Mouse (Mus musculus) megakaryocyte, embryonic 14.5 days (primary cell): ENCODE data around the gene Knstrn. TPM values are rescaled to one million over a fixed set of nuclear protein-coding genes. Genes with fewer than 3 reads are reported as not detected.

Experiments
- H3K27me3 ChIP-seq: replicated peaks from 2 replicates; pipeline ENCODE3; 2012; ENCODE audit warnings: inconsistent platforms
- H3K36me3 ChIP-seq: replicated peaks from 2 replicates; pipeline ENCODE3; 2012; ENCODE audit warnings: low read length, inconsistent platforms, mixed read lengths
- H3K4me1 ChIP-seq: 2 replicates; pipeline ENCODE4 v1.6.1; 2012; ENCODE audit warnings: inconsistent platforms
- H3K4me3 ChIP-seq: replicated peaks from 2 replicates; pipeline ENCODE3; 2012; ENCODE audit warnings: moderate library complexity, mild to moderate bottlenecking, inconsistent platforms
- H3K9me3 ChIP-seq: 2 replicates; pipeline ENCODE4 v1.6.1; 2012; ENCODE audit warnings: inconsistent platforms
- FLI1 ChIP-seq: IDR thresholded peaks from 2 replicates; pipeline ENCODE4 v1.6.1; 2012; ENCODE audit warnings: low read length, inconsistent platforms, mixed read lengths
- GATA1 ChIP-seq: IDR thresholded peaks from 3 replicates; pipeline ENCODE4 v1.6.1; 2012; ENCODE audit warnings: mixed read lengths, low read length, inconsistent platforms, borderline replicate concordance
- polyA plus RNA-seq: library from polyadenylated mRNA; stranded (reverse); fragments of >175 nt; gene quantifications from 2 replicates; pipeline ENCODE4 v1.2.3, GENCODE M21; 2012; ENCODE audit warnings: low replicate concordance; ENCODE audit not compliant: insufficient read depth

Knstrn gene
- 48.4 and 154 TPM in 2 replicates for polyA plus RNA-seq

GRCm38 (mm10) chr2:118813981-118814836 lies at the start of gene Knstrn:
TSS of gene Knstrn (plus strand) at chr2:118814003.
- Histone ChIP-seq H3K36me3 (peaks cover 33% of the 10 kb centered on the region), H3K4me3 (peak within 1 kb of the TSS; percentile 99), H3K9me3 (peaks cover 5% of the 10 kb centered on the region; the same call in 1 of the 2 replicates), H3K4me1 (peaks cover 48% of the 10 kb centered on the region), H3K27me3 (no peaks in the 10 kb centered on the region)
- TF ChIP-seq GATA1 (no peak), FLI1 (peak; percentile 54; the same call in 1 of the 2 replicates)

GRCm38 (mm10) chr2:118764094-118764831 lies 49.5 kb upstream of the Knstrn start:
- peaks cover 3% of the 10 kb centered on the region for H3K9me3 ChIP-seq
- H3K4me1 ChIP-seq: peaks cover 80% of the 10 kb centered on the region
- peaks cover 21% of the 10 kb centered on the region for H3K36me3 ChIP-seq
- peak overlapping the region; percentile 80 for H3K4me3 ChIP-seq
- TF ChIP-seq FLI1: no peak
- no peak for TF ChIP-seq GATA1
- H3K27me3 ChIP-seq: peaks cover 11% of the 10 kb centered on the region

GRCm38 (mm10) chr2:118764875-118765274 lies 48.9 kb upstream of the Knstrn start:
- peaks cover 19% of the 10 kb centered on the region for H3K36me3 ChIP-seq
- H3K4me3 ChIP-seq: no peak overlapping the region
- H3K4me1 ChIP-seq: peaks cover 74% of the 10 kb centered on the region
- peaks cover 14% of the 10 kb centered on the region for H3K27me3 ChIP-seq
- no peak for TF ChIP-seq FLI1
- no peak for TF ChIP-seq GATA1
- H3K9me3 ChIP-seq: peaks cover 5% of the 10 kb centered on the region

- Histone ChIP-seq H3K4me1 (peaks cover 59% of the 10 kb centered on the region), H3K27me3 (peaks cover 14% of the 10 kb centered on the region), H3K4me3 (no peak overlapping the region), H3K36me3 (peaks cover 5% of the 10 kb centered on the region), H3K9me3 (peaks cover 5% of the 10 kb centered on the region)
- no peak for TF ChIP-seq GATA1
- no peak for TF ChIP-seq FLI1
Measured at GRCm38 (mm10) chr2:118766041-118767033, 47.5 kb upstream of the Knstrn start.

GRCm38 (mm10) chr2:118772158-118772874 lies 41.5 kb upstream of the Knstrn start, which contains the start of gene Phgr1:
TSS of gene Phgr1 (plus strand) at chr2:118772769.
- Histone ChIP-seq H3K9me3 (peaks cover 5% of the 10 kb centered on the region), H3K27me3 (peaks cover 45% of the 10 kb centered on the region), H3K4me1 (peaks cover 16% of the 10 kb centered on the region), H3K36me3 (no peaks in the 10 kb centered on the region), H3K4me3 (no peak within 1 kb of the TSS)
- TF ChIP-seq GATA1: no peak
- no peak for TF ChIP-seq FLI1

GRCm38 (mm10) chr2:118774536-118774935 lies 39.3 kb upstream of the Knstrn start:
- H3K4me1 ChIP-seq: peaks cover 23% of the 10 kb centered on the region
- H3K27me3 ChIP-seq: peaks cover 45% of the 10 kb centered on the region
- TF ChIP-seq FLI1 (no peak), GATA1 (no peak)
- no peaks in the 10 kb centered on the region for H3K9me3 ChIP-seq
- H3K36me3 ChIP-seq: no peaks in the 10 kb centered on the region
- H3K4me3 ChIP-seq: no peak overlapping the region

- Histone ChIP-seq H3K9me3 (no peaks in the 10 kb centered on the region), H3K36me3 (no peaks in the 10 kb centered on the region), H3K4me1 (peaks cover 31% of the 10 kb centered on the region), H3K27me3 (peaks cover 47% of the 10 kb centered on the region), H3K4me3 (no peak overlapping the region)
- no peak for TF ChIP-seq GATA1
- no peak for TF ChIP-seq FLI1
Measured at GRCm38 (mm10) chr2:118775396-118775795, 38.4 kb upstream of the Knstrn start.

- Histone ChIP-seq H3K4me1 (peaks cover 31% of the 10 kb centered on the region), H3K27me3 (peaks cover 50% of the 10 kb centered on the region), H3K4me3 (no peak overlapping the region), H3K36me3 (no peaks in the 10 kb centered on the region), H3K9me3 (no peaks in the 10 kb centered on the region)
- TF ChIP-seq FLI1: no peak
- no peak for TF ChIP-seq GATA1
Measured at GRCm38 (mm10) chr2:118775846-118776245, 38.0 kb upstream of the Knstrn start.
